Mouse (Mus musculus) kidney, postnatal 0 days (tissue): ENCODE results near the gene Stum. TPM values are rescaled to one million over a fixed set of nuclear protein-coding genes. Genes with fewer than 3 reads are reported as not detected.
"Not testable (repeated sequence)": the region's sequence is repeated elsewhere in the genome, so short reads cannot be mapped to it uniquely, and the experiment has no call there.

Experiments used
- ATAC-seq: fragments of 200-750 bp; cut with Nextera tagmentation; replicated peaks from 2 replicates; pipeline ENCODE4 v1.8.0; 2017; ENCODE audit warnings: low read depth, moderate number of reproducible peaks, moderate TSS enrichment, moderate library complexity; ENCODE audit not compliant: low FRiP score
- DNase-seq: peaks from one replicate; pipeline ENCODE4 v3.0.0-alpha.2; 2016; ENCODE audit warnings: low spot score
- H3K27ac ChIP-seq: fragments of 300-500 bp; sonication (generic); 2 replicates; pipeline ENCODE4 v1.5.1; 2014; ENCODE audit warnings: mild to moderate bottlenecking
- H3K27me3 ChIP-seq: fragments of 300-500 bp; sonication (generic); 2 replicates; pipeline ENCODE4 v1.6.1; 2014; ENCODE audit warnings: low read length, mixed read lengths; ENCODE audit not compliant: insufficient read depth
- H3K36me3 ChIP-seq: fragments of 300-500 bp; sonication (generic); 2 replicates; pipeline ENCODE4 v1.6.1; 2014; ENCODE audit warnings: low read length, mixed read lengths; ENCODE audit not compliant: insufficient read depth
- H3K4me1 ChIP-seq: fragments of 300-500 bp; sonication (generic); replicated peaks from 2 replicates; pipeline ENCODE4 v1.6.1; 2014; ENCODE audit warnings: antibody characterized with exemption, low read length, mixed read lengths; ENCODE audit not compliant: insufficient read depth
- H3K4me2 ChIP-seq: fragments of 300-500 bp; sonication (generic); 2 replicates; pipeline ENCODE4 v1.6.1; 2014; ENCODE audit warnings: mild to moderate bottlenecking, low read length, moderate library complexity, mixed read lengths
- H3K4me3 ChIP-seq: fragments of 300-500 bp; sonication (generic); replicated peaks from 2 replicates; pipeline ENCODE4 v1.5.1; 2014; ENCODE audit warnings: low read depth, low read length
- H3K9ac ChIP-seq: fragments of 300-500 bp; sonication (generic); 2 replicates; pipeline ENCODE4 v1.6.1; 2014; ENCODE audit warnings: low read depth, low read length
- H3K9me3 ChIP-seq: fragments of 300-500 bp; sonication (generic); replicated peaks from 2 replicates; pipeline ENCODE4 v1.6.1; 2016; ENCODE audit warnings: low read length, inconsistent platforms, mixed read lengths
- CTCF ChIP-seq: IDR thresholded peaks from 2 replicates; pipeline ENCODE4 v1.5.1; 2016; ENCODE audit warnings: antibody characterized with exemption, low read depth, mild to moderate bottlenecking, moderate library complexity
- WGBS: fragments of 180-500 bp; shearing (Covaris S2); extraction: QIAGEN DNeasy Blood & Tissue Kit; methylation state at CpG from one replicate; pipeline ENCODE4 v1.1.7; 2014; 5-methylcytosine and 5-hydroxymethylcytosine counted together
- polyA plus RNA-seq: library from polyadenylated mRNA; unstranded; fragments of >200 nt; fragmentation: Nextera tagmentation; extraction: Ambion mirVana; gene quantifications from 2 replicates; pipeline ENCODE4 v1.2.1, GENCODE M21; 2015

Gene Stum
- polyA plus RNA-seq, 1 experiment from 2014 or later, result 1.0 TPM

- TF ChIP-seq CTCF, result no peak
- 35% methylated on average over 7 of the region's 7 CpGs for WGBS
- peak; percentile 32 for DNase-seq
- H3K36me3 ChIP-seq, result no peaks in the 10 kb centered on the region
- H3K9me3 ChIP-seq, result no peaks in the 10 kb centered on the region
- ATAC-seq, result no peak
- no peak overlapping the region for H3K27ac ChIP-seq
- H3K4me1 ChIP-seq, result 0 out of 2 replicates have a peak, but pooled peaks cover 2% of the 10 kb centered on the region
- H3K27me3 ChIP-seq, result no peaks in the 10 kb centered on the region
- no peak overlapping the region for H3K4me2 ChIP-seq
- no peak overlapping the region for H3K9ac ChIP-seq
- H3K4me3 ChIP-seq, result no peak overlapping the region
These were observed 36.9 kb upstream of the Stum start for GRCm38 (mm10) chr1:180520190-180520589.

- TF ChIP-seq CTCF, result no peak
- Histone ChIP-seq H3K9ac (no peak overlapping the region), H3K9me3 (no peaks in the 10 kb centered on the region), H3K4me3 (no peak overlapping the region), H3K27me3 (no peaks in the 10 kb centered on the region), H3K4me1 (0 out of 2 replicates have a peak, but pooled peaks cover 2% of the 10 kb centered on the region), H3K27ac (no peak overlapping the region), H3K4me2 (no peak overlapping the region), H3K36me3 (no peaks in the 10 kb centered on the region)
- WGBS, result 90% methylated on average over 8 of the region's 8 CpGs
- ATAC-seq (no peak), DNase-seq (no peak)
These were observed 36.2 kb upstream of the Stum start for GRCm38 (mm10) chr1:180519520-180519919.

GRCm38 (mm10) chr1:180518899-180519298 lies 35.6 kb upstream of the Stum start:
- not testable (repeated sequence) for H3K36me3 ChIP-seq, H3K4me1 ChIP-seq, H3K9me3 ChIP-seq, H3K27ac ChIP-seq, H3K4me2 ChIP-seq, H3K27me3 ChIP-seq, H3K4me3 ChIP-seq, DNase-seq, ATAC-seq, H3K9ac ChIP-seq
- WGBS, result 93% methylated on average over 7 of the region's 7 CpGs

- no peak overlapping the region for H3K4me3 ChIP-seq
- no peak overlapping the region for H3K4me2 ChIP-seq
- H3K9me3 ChIP-seq, result no peaks in the 10 kb centered on the region
- DNase-seq, result no peak
- H3K36me3 ChIP-seq, result no peaks in the 10 kb centered on the region
- TF ChIP-seq CTCF, result no peak
- H3K27ac ChIP-seq, result no peak overlapping the region
- H3K4me1 ChIP-seq, result 0 out of 2 replicates have a peak, but pooled peaks cover 2% of the 10 kb centered on the region
- WGBS, result 34% methylated on average over 8 of the region's 8 CpGs
- no peak for ATAC-seq
- H3K27me3 ChIP-seq, result no peaks in the 10 kb centered on the region
- H3K9ac ChIP-seq, result no peak overlapping the region
These were observed 35.1 kb upstream of the Stum start for GRCm38 (mm10) chr1:180518412-180518811.

GRCm38 (mm10) chr1:180517390-180518054 lies 34.2 kb upstream of the Stum start:
- Histone ChIP-seq H3K4me2 (no peak overlapping the region), H3K9ac (no peak overlapping the region), H3K4me1 (0 out of 2 replicates have a peak, but pooled peaks cover 2% of the 10 kb centered on the region), H3K27ac (no peak overlapping the region), H3K27me3 (no peaks in the 10 kb centered on the region), H3K9me3 (no peaks in the 10 kb centered on the region), H3K36me3 (no peaks in the 10 kb centered on the region), H3K4me3 (no peak overlapping the region)
- ATAC-seq (no peak), DNase-seq (no peak)
- TF ChIP-seq CTCF, result no peak
- 56% methylated on average over 10 of the region's 10 CpGs for WGBS

GRCm38 (mm10) chr1:180514077-180514476 lies 30.8 kb upstream of the Stum start:
- H3K27ac ChIP-seq, result no peak overlapping the region
- DNase-seq (no peak), ATAC-seq (no peak)
- H3K9ac ChIP-seq, result no peak overlapping the region
- no peaks in the 10 kb centered on the region for H3K9me3 ChIP-seq
- no peak overlapping the region for H3K4me2 ChIP-seq
- TF ChIP-seq CTCF, result no peak
- H3K4me3 ChIP-seq, result no peak overlapping the region
- H3K4me1 ChIP-seq, result peaks cover 8% of the 10 kb centered on the region; the same call in 1 of the 2 replicates
- no peaks in the 10 kb centered on the region for H3K36me3 ChIP-seq
- no peaks in the 10 kb centered on the region for H3K27me3 ChIP-seq
- WGBS, result 64% methylated on average over 2 of the region's 2 CpGs
